In genomic region chr2:160158599-160159261, GRCm38 (mm10) we compare ENCODE assay signal across 15 mouse cellular contexts.
A peak's percentile ranks its signal among the peaks of the same experiment; 100 is the strongest.
DNase-seq lines count a peak whose midpoint lies in the region; ATAC-seq and TF ChIP-seq lines count a peak whose summit lies in the region.
"Had no signal": no experiment of that assay in that cellular context is flagged by ENCODE, and none has a peak within 500 bp of the region (broad histone marks: within the 10 kb centered on the region; RNA-seq: fewer than 3 reads in every experiment).

No protein-coding gene starts in this region.

- no peaks in the 10 kb centered on the region for H3K9me3 ChIP-seq in hindbrain, embryonic 10.5 days
- no peaks in the 10 kb centered on the region for H3K9me3 ChIP-seq in midbrain, embryonic 12.5 days
- H3K9me3 ChIP-seq: embryonic facial prominence, embryonic 10.5 days had no signal

- no peak for DNase-seq in layer of hippocampus, adult 2 months (ENCODE audit: low spot score in 2 of 2)
- DNase-seq in layer of hippocampus, adult 9-11 months = no peak
- no peak for DNase-seq in hindbrain, embryonic 10.5 days (ENCODE audit: low spot score)
- peak; percentile 13 for DNase-seq in retina, postnatal 1 day
- no peak for DNase-seq in layer of hippocampus, postnatal 14 days (ENCODE audit: low spot score in 2 of 2)
- DNase-seq: adrenal gland, postnatal 25 days; cerebellum, postnatal 25 days; kidney, postnatal 10 days; layer of hippocampus, postnatal 36 days; thymus, adult 2 months had no signal

- 74% methylated on average over 13 of the region's 13 CpGs for WGBS in hindbrain, embryonic 10.5 days
- WGBS in midbrain, embryonic 12.5 days = 65% methylated on average over 13 of the region's 13 CpGs

- no peaks in the 10 kb centered on the region for H3K36me3 ChIP-seq in hindbrain, embryonic 10.5 days
- no peaks in the 10 kb centered on the region for H3K36me3 ChIP-seq in midbrain, embryonic 12.5 days
- H3K36me3 ChIP-seq: embryonic facial prominence, embryonic 10.5 days had no signal

- H3K9ac ChIP-seq in midbrain, embryonic 12.5 days (replicated peaks) = no peak overlapping the region

- H3K4me2 ChIP-seq in midbrain, embryonic 12.5 days (replicated peaks) = no peak overlapping the region
- H3K4me2 ChIP-seq: liver, embryonic 11.5 days had no signal

- TF ChIP-seq CTCF in layer of hippocampus, adult 2 months (conservative IDR thresholded peaks at IDR 0.05) = peak; percentile 17

- peaks cover 14% of the 10 kb centered on the region for H3K4me1 ChIP-seq in hindbrain, embryonic 10.5 days (replicated peaks)
- peaks cover 11% of the 10 kb centered on the region; the same call in 1 of the 2 replicates for H3K4me1 ChIP-seq in midbrain, embryonic 12.5 days

- no peak overlapping the region for H3K4me3 ChIP-seq in layer of hippocampus, adult 2 months
- no peak overlapping the region for H3K4me3 ChIP-seq in hindbrain, embryonic 10.5 days
- no peak overlapping the region for H3K4me3 ChIP-seq in midbrain, embryonic 12.5 days
- H3K4me3 ChIP-seq: embryonic facial prominence, embryonic 10.5 days had no signal

- ATAC-seq in midbrain, embryonic 12.5 days (ENCODE audit: low FRiP score, low read depth) = peak; percentile 79
- ATAC-seq in erythroblast, adult 5-6 weeks (replicated peaks; ENCODE audit: low FRiP score, poor library complexity, severe bottlenecking) = no peak
- ATAC-seq: intestine, postnatal 0 days had no signal

- H3K27me3 ChIP-seq in hindbrain, embryonic 10.5 days (ENCODE audit: insufficient read depth, poor library complexity, severe bottlenecking) = no peaks in the 10 kb centered on the region
- H3K27me3 ChIP-seq in midbrain, embryonic 12.5 days = no peaks in the 10 kb centered on the region

- no peak overlapping the region for H3K27ac ChIP-seq in layer of hippocampus, adult 2 months
- peak overlapping the region; percentile 45 for H3K27ac ChIP-seq in hindbrain, embryonic 10.5 days
- H3K27ac ChIP-seq in midbrain, embryonic 12.5 days (replicated peaks) = peak overlapping the region; percentile 56; the same call in 1 of the 2 replicates
- H3K27ac ChIP-seq: embryonic facial prominence, embryonic 10.5 days had no signal
